Mouse (Mus musculus) intestine, embryonic 14.5 days (tissue): Measurements from ENCODE around the gene Pfkm. TPM values are rescaled to one million over a fixed set of nuclear protein-coding genes. Genes with fewer than 3 reads are reported as not detected.
A peak's percentile ranks its signal among the peaks of the same experiment; 100 is the strongest.

Experiments
- ATAC-seq: fragments of 200-750 bp; cut with Nextera tagmentation; replicated peaks from 2 replicates; pipeline ENCODE4 v1.8.0; 2017; ENCODE audit warnings: low read depth, moderate number of reproducible peaks, moderate TSS enrichment, moderate library complexity; ENCODE audit not compliant: low FRiP score, low TSS enrichment
- DNase-seq: peaks from one replicate; pipeline ENCODE4 v3.0.0-alpha.2; 2018; ENCODE audit warnings: low spot score
- H3K27ac ChIP-seq: fragments of 300-500 bp; sonication (generic); 2 replicates; pipeline ENCODE4 v1.5.1; 2014; ENCODE audit warnings: low read depth, mild to moderate bottlenecking, control low read depth
- H3K27me3 ChIP-seq: fragments of 300-500 bp; sonication (generic); replicated peaks from 2 replicates; pipeline ENCODE4 v1.6.1; 2014; ENCODE audit warnings: low read length, control low read depth; ENCODE audit not compliant: control insufficient read depth, insufficient read depth
- H3K36me3 ChIP-seq: fragments of 300-500 bp; sonication (generic); 2 replicates; pipeline ENCODE4 v1.6.1; 2014; ENCODE audit warnings: low read length, control low read depth; ENCODE audit not compliant: control insufficient read depth, insufficient read depth
- H3K4me1 ChIP-seq: fragments of 300-500 bp; sonication (generic); replicated peaks from 2 replicates; pipeline ENCODE4 v1.6.1; 2014; ENCODE audit warnings: low read length, control low read depth, mixed read lengths; ENCODE audit not compliant: control insufficient read depth, insufficient read depth
- H3K4me2 ChIP-seq: fragments of 300-500 bp; sonication (generic); 2 replicates; pipeline ENCODE4 v1.6.1; 2014; ENCODE audit warnings: low read length
- H3K4me3 ChIP-seq: fragments of 300-500 bp; sonication (generic); 2 replicates; pipeline ENCODE4 v1.5.1; 2014; ENCODE audit warnings: low read depth, low read length, control low read depth, mixed read lengths
- H3K9ac ChIP-seq: fragments of 300-500 bp; sonication (generic); 2 replicates; pipeline ENCODE4 v1.6.1; 2014; ENCODE audit warnings: mild to moderate bottlenecking, low read length
- H3K9me3 ChIP-seq: fragments of 300-500 bp; sonication (generic); 2 replicates; pipeline ENCODE4 v1.6.1; 2016; ENCODE audit warnings: low read length, control low read depth; ENCODE audit not compliant: control insufficient read depth
- WGBS: fragments of 180-500 bp; shearing (Covaris S2); extraction: QIAGEN DNeasy Blood & Tissue Kit; methylation state at CpG from one replicate; pipeline ENCODE4 v1.1.7; 2014; 5-methylcytosine and 5-hydroxymethylcytosine counted together
- polyA plus RNA-seq: library from polyadenylated mRNA; unstranded; fragments of >200 nt; fragmentation: Nextera tagmentation; extraction: Ambion mirVana; gene quantifications from 2 replicates; pipeline ENCODE4 v1.2.1, GENCODE M21; 2014

Gene Pfkm
- polyA plus RNA-seq, 1 experiment from 2014 or later: 28.8 TPM

DNA sequence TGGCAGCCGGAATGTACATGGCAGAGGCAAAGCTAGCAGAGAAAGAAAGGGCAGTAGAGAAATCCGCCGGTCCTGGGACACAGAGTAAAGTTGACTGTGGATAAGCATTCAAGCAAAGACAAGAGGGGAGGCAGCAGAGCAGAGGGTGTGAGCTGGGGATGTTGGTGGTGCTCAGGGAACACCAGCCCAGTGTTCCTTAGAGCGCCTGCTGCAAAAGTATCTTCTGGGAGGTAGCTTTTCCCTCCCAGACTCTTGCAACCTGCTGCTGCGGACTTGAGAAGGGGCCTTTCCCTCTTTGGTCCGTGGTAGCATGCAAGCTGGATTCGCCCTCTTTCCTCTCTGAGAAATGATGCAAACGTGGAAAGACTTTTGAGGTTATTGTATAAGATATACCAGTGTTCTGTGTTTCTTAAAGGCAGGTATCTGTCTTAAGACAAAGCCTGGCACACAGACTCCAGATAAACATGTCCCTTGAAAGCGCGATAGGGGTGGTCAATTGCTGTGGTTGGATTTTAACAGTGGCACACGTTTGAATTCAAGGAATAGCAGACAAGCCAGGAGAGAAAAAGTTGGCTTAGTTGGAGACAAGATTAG lies 15.4 kb downstream of the Pfkm start:
- 0 out of 2 replicates have a peak, but pooled peaks cover 8% of the 10 kb centered on the region for H3K4me1 ChIP-seq
- peaks cover 6% of the 10 kb centered on the region for H3K36me3 ChIP-seq
- no peaks in the 10 kb centered on the region for H3K27me3 ChIP-seq
- H3K9ac ChIP-seq: peak overlapping the region; percentile 61; the same call in 1 of the 2 replicates
- H3K9me3 ChIP-seq: no peaks in the 10 kb centered on the region
- peak overlapping the region; percentile 66 for H3K4me2 ChIP-seq
- 30% methylated on average over 11 of the region's 11 CpGs for WGBS
- H3K27ac ChIP-seq: no peak overlapping the region
- ATAC-seq (no peak), DNase-seq (peak; percentile 54)
- peak overlapping the region; percentile 70 for H3K4me3 ChIP-seq

DNA sequence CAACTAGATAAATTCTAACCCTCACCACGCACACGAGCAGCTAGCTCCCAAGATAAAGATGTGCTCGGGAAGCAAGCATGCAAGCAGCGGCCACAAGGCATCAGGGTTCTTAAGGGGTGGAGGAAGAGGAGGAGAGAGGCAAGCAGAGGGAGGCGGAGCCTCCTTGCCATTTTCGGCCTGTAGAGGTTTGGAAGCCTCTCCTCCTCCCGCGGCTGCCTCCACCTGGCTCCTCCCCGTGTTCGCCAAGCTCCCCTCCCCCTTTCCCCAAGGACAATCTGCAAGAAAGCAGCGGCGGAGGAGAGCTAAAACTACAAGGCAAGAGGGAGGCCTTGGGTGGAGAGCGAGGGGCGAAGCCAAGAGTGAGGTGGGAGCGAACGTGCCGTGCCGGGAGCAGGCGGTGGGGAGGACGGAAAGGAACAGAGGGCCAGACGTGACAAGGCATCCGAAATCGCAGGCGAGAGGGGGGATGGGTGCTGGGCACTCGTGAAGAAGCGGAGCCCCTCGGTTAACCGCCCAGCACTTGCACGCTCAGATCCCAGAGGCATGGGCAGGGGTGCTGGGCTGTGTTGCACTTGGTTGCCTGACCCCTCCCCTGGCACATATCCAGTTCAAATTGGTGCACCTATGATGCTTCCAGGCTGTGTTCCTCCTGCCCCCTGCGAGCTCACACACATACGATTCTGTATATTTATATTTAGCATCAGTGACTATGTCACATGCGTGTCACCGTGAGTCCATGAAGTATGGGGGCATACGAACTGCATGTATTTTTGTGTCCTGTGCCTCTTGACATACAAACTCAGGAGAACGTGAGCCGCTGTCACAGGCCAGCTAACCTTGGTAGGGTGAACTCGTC lies 16.1 kb downstream of the Pfkm start:
- H3K4me3 ChIP-seq: peak overlapping the region; percentile 70
- DNase-seq: peak; percentile 89
- peak; percentile 91 for ATAC-seq
- H3K36me3 ChIP-seq: peaks cover 9% of the 10 kb centered on the region
- H3K27ac ChIP-seq: peak overlapping the region; percentile 60
- no peaks in the 10 kb centered on the region for H3K9me3 ChIP-seq
- 0 out of 2 replicates have a peak, but pooled peaks cover 8% of the 10 kb centered on the region for H3K4me1 ChIP-seq
- H3K4me2 ChIP-seq: peak overlapping the region; percentile 66
- H3K9ac ChIP-seq: peak overlapping the region; percentile 61
- 3% methylated on average over 36 of the region's 37 CpGs for WGBS
- H3K27me3 ChIP-seq: no peaks in the 10 kb centered on the region

DNA sequence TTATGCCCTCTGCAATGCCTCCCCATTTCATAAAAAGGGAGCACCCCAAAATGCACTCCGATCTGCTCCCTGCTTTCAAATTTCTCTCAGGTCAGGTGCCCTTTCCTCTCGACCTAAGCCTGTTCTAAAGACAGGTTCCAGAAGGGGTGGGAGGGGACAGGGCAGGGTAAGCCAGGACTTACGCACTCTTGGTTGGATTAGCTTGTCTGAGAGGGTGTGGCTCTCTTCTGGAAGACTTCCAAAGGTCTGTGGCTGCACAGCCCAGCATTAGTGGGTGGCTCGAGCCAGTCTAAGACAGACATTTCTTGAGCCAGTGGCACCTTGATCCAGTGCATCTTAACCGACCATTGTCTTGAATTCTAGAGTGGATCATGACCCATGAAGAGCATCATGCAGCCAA lies 19.4 kb downstream of the Pfkm start:
- DNase-seq: no peak
- no peak overlapping the region for H3K27ac ChIP-seq
- no peaks in the 10 kb centered on the region for H3K27me3 ChIP-seq
- no peak overlapping the region for H3K4me3 ChIP-seq
- 0 out of 2 replicates have a peak, but pooled peaks cover 8% of the 10 kb centered on the region for H3K4me1 ChIP-seq
- H3K4me2 ChIP-seq: no peak overlapping the region
- no peak overlapping the region for H3K9ac ChIP-seq
- H3K36me3 ChIP-seq: peaks cover 17% of the 10 kb centered on the region
- ATAC-seq: no peak
- H3K9me3 ChIP-seq: no peaks in the 10 kb centered on the region
- WGBS: 70% methylated on average over 5 of the region's 5 CpGs

DNA sequence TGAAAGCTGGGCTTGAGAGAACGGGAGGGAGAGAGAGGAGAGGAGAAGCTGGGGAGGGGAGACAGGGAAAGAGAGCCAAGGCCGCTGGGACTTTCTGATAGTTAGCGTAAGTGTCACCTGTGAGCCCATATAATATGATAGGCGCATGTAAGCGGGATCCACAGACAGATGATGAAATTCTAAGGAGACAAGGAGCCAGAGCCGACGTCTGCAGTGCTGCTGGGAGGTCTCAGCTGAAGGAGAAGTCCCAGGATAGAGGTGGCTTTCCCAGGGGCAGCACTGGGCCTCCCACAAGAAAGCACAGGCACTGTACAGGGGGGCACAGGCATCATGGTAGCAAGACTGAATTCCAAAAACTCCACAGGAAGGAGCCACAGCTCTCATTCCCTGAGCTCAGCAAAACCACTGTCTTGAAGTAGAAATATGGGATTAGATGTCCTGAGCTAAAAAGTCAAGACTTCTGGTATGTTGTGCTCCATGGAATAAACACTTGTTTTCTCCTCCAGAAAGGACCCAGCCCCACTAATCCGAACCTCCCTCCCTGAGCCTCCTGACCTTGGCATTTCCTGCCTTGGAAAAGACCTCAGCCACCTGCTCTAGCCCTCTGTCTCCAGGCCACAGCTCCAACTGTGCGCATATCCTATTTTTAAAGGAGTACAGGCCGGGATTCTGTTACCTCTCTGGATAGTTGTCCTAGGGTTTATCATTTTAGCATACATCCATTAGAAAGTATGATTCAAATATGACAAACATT lies 21.9 kb downstream of the Pfkm start:
- no peak for ATAC-seq
- Histone ChIP-seq H3K4me2 (no peak overlapping the region), H3K4me3 (no peak overlapping the region), H3K9ac (no peak overlapping the region), H3K9me3 (no peaks in the 10 kb centered on the region), H3K27me3 (no peaks in the 10 kb centered on the region), H3K36me3 (peaks cover 29% of the 10 kb centered on the region), H3K4me1 (no peaks in the 10 kb centered on the region), H3K27ac (no peak overlapping the region)
- no peak for DNase-seq
- WGBS: 81% methylated on average over 10 of the region's 10 CpGs

DNA sequence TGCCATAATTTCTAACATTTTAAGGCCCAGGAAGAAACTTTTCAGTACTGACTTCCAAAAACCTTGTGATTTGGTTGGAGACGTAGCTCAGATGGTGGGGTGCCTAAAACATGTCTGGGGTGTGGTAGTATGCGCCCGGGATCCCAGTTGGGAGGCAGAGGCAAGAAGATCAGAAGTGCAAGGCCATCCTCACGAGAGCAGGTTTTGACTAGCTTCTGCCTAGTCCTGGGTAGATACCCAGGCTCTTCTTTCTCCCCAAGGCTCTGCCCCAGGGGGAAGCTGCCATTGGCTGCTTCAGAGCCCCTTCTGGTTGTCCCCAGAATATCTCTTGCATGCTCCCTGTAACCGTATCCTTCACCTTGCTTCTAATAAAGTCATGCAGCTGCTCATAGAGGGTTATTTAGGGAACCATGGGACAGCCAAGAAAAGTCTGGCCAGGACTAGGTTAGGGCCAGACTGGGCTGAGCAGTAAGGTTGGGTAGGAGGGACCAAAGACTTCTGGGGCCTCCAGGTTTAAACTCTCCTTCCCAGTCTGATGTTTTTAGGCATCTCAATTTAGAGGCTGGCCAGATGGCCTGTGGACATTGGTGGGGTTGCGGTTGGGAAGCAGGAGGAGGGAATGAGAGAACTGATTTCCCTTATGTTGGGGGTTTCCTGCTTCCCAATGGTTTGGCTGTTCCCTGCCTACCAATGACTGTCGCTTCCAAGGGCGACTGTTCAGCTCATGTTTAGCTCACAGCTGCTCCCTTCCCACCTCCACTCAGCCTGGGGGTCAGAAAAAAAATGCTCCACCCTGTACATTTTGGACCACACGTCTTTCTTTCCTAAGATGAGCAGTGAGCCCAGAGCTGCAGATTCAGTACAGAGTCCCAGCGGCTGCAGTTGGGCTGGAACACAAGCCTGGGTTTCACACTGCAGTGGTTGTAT lies 22.7 kb downstream of the Pfkm start:
- WGBS: 81% methylated on average over 10 of the region's 10 CpGs
- Histone ChIP-seq H3K36me3 (peaks cover 36% of the 10 kb centered on the region), H3K4me2 (no peak overlapping the region), H3K9ac (no peak overlapping the region), H3K27ac (no peak overlapping the region), H3K4me1 (no peaks in the 10 kb centered on the region), H3K9me3 (no peaks in the 10 kb centered on the region), H3K4me3 (no peak overlapping the region), H3K27me3 (no peaks in the 10 kb centered on the region)
- DNase-seq (no peak), ATAC-seq (no peak)

DNA sequence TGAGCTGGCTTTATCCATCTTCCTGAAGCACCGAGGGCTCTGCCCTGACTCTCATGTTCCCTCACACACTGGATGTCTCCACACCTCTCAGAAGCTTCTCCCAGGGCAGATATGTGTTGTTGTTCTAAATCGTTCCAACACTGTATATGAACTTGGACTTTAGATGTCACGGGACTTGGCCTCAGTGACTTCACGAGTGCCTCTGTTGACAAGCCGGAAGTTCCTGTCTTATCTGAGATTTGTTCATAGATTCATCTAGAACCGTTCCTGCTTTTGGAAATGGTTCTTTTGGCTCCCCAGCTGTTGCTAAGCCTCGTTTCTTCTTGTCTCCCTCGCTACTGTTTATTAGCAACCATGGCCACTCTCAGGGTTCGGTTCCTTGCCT lies 23.4 kb downstream of the Pfkm start:
- ATAC-seq: no peak
- H3K36me3 ChIP-seq: peaks cover 42% of the 10 kb centered on the region
- no peak overlapping the region for H3K4me3 ChIP-seq
- H3K27ac ChIP-seq: no peak overlapping the region
- WGBS: 88% methylated on average over 9 of the region's 9 CpGs
- H3K9me3 ChIP-seq: no peaks in the 10 kb centered on the region
- H3K9ac ChIP-seq: no peak overlapping the region
- H3K27me3 ChIP-seq: no peaks in the 10 kb centered on the region
- DNase-seq: no peak
- no peaks in the 10 kb centered on the region for H3K4me1 ChIP-seq
- H3K4me2 ChIP-seq: no peak overlapping the region

DNA sequence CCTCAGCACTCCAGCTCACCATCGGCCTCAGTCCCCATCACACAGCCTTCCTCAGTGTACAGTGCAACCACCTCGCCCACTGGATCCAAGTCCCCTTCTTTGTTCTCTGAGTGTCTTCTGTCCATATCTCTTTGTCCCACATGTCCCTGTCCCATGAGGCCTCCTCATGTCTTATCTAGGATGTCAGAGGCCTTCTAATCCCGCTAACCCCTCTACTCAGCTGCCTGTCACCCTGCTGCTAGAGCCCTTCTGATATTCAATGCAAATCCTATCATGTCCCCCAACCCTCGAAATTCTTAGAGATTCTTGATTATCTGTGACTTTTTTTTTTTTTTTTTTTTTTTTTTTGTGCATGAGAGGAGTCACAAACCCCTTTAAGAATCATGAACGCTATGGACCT lies 23.9 kb downstream of the Pfkm start:
- Histone ChIP-seq H3K27me3 (no peaks in the 10 kb centered on the region), H3K4me2 (no peak overlapping the region), H3K4me3 (no peak overlapping the region), H3K4me1 (no peaks in the 10 kb centered on the region), H3K36me3 (peaks cover 48% of the 10 kb centered on the region), H3K9ac (no peak overlapping the region), H3K27ac (no peak overlapping the region), H3K9me3 (no peaks in the 10 kb centered on the region)
- DNase-seq (no peak), ATAC-seq (no peak)
- WGBS: 83% methylated on average over 5 of the region's 5 CpGs

DNA sequence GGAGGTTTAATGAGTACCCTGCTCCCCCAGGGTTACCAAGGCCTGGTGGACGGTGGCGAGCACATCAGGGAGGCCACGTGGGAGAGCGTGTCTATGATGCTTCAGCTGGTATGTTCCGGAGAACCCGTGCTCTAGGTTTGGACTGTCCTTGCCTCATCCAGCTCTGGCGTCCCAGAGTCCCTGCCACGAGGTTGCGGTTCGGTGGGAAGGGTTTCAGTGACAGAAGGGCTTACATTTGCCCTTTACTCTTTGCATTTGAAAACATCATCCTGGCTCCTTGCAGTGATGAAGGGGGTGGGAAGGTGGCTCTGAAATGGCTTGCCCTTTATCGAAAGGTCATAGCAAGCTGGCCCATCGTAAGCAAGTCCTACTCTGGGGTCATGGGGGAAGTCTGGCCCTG lies 27.0 kb downstream of the Pfkm start:
- no peaks in the 10 kb centered on the region for H3K9me3 ChIP-seq
- no peaks in the 10 kb centered on the region for H3K4me1 ChIP-seq
- no peak overlapping the region for H3K27ac ChIP-seq
- no peak overlapping the region for H3K9ac ChIP-seq
- no peak for DNase-seq
- peaks cover 69% of the 10 kb centered on the region for H3K36me3 ChIP-seq
- ATAC-seq: no peak
- WGBS: 85% methylated on average over 12 of the region's 12 CpGs
- H3K27me3 ChIP-seq: no peaks in the 10 kb centered on the region
- no peak overlapping the region for H3K4me3 ChIP-seq
- H3K4me2 ChIP-seq: no peak overlapping the region
